ENCODE assay signal across 9 mouse cellular contexts in the genomic region with DNA sequence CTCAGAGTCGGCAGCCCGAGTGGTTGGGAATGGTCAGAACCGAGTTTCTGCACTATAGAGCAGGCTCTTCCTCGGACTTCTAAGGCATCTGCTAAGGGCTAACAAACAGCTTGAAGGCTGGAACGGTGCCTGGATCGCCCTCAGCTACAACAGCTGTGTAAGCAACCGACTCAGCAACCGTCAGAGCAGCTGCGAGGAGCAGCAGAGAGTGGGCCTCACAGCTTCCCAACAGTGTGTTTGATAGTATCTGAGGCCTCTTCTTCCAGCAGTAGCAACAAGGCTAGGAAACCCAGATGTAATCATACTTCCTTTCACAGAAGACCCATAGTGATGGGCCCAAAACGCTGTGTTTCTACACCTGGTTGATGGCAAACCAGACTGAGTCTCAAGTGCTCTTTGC. TPM values are rescaled to one million over a fixed set of nuclear protein-coding genes. Genes with fewer than 3 reads are reported as not detected.
DNase-seq lines count a peak whose midpoint lies in the region; ATAC-seq and TF ChIP-seq lines count a peak whose summit lies in the region.
"Had no signal": no experiment of that assay in that cellular context is flagged by ENCODE, and none has a peak within 500 bp of the region (broad histone marks: within the 10 kb centered on the region; RNA-seq: fewer than 3 reads in every experiment).

No protein-coding gene starts in this region.

- peak; percentile 74 for DNase-seq in urinary bladder, postnatal 14 days (ENCODE audit: low spot score)
- no peak for DNase-seq in urinary bladder, postnatal 10 days (ENCODE audit: low spot score)
- DNase-seq in hindbrain, postnatal 0 days (ENCODE audit: low spot score): peak; percentile 86
- DNase-seq in layer of hippocampus, postnatal 25 days (ENCODE audit: extremely low spot score in 1 of 2, low spot score in 1 of 2): peak; percentile 25 to 53
- peak; percentile 84 for DNase-seq in thymus, postnatal 25 days
- DNase-seq in cerebellum, adult 11 months: no peak

- H3ac ChIP-seq in myocyte (ENCODE audit: control insufficient read depth, insufficient read length): no peak overlapping the region

- H3K4me2 ChIP-seq in forebrain, embryonic 16.5 days (ENCODE audit: low read length): no peak overlapping the region
- H3K4me2 ChIP-seq in hindbrain, postnatal 0 days (ENCODE audit: low read depth, low read length): no peak overlapping the region
- H3K4me2 ChIP-seq in myocyte (ENCODE audit: low read depth): peak overlapping the region; percentile 76

- no peak for TF ChIP-seq CTCF in hindbrain, postnatal 0 days (IDR thresholded peaks at IDR 0.05; ENCODE audit: low read depth)

- no peaks in the 10 kb centered on the region for H3K27me3 ChIP-seq in forebrain, embryonic 16.5 days (replicated peaks; ENCODE audit: control insufficient read depth, insufficient read depth, low read length)
- H3K27me3 ChIP-seq in hindbrain, postnatal 0 days (ENCODE audit: insufficient read depth, low read length): no peaks in the 10 kb centered on the region
- H3K27me3 ChIP-seq in myocyte (ENCODE audit: control insufficient read depth, insufficient read depth, insufficient read length): no peaks in the 10 kb centered on the region

- H3K4me1 ChIP-seq in forebrain, embryonic 16.5 days (replicated peaks; ENCODE audit: control insufficient read depth, insufficient read depth, low read length): peaks cover 6% of the 10 kb centered on the region
- no peaks in the 10 kb centered on the region for H3K4me1 ChIP-seq in hindbrain, postnatal 0 days (ENCODE audit: insufficient read depth, low read length)

- no peaks in the 10 kb centered on the region for H3K79me2 ChIP-seq in myocyte (ENCODE audit: control insufficient read depth, insufficient read depth)

- H3K27ac ChIP-seq in forebrain, embryonic 16.5 days (ENCODE audit: low read length): 0 out of 2 replicates have a peak overlapping the region, but pooled peaks have one; percentile 12
- no peak overlapping the region for H3K27ac ChIP-seq in hindbrain, postnatal 0 days

- H3K4me3 ChIP-seq in forebrain, embryonic 16.5 days (replicated peaks; ENCODE audit: low read length): no peak overlapping the region
- H3K4me3 ChIP-seq in hindbrain, postnatal 0 days (ENCODE audit: low read length): no peak overlapping the region
- H3K4me3 ChIP-seq in myocyte: no peak overlapping the region
- H3K4me3 ChIP-seq: megakaryocyte, embryonic 14.5 days had no signal

- TF ChIP-seq POLR2A in myocyte (IDR thresholded peaks at IDR 0.05; ENCODE audit: insufficient read length, low read depth): no peak

- H3K36me3 ChIP-seq in forebrain, embryonic 16.5 days (ENCODE audit: control insufficient read depth, insufficient read depth): no peaks in the 10 kb centered on the region
- H3K36me3 ChIP-seq in hindbrain, postnatal 0 days (ENCODE audit: insufficient read depth, low read length): no peaks in the 10 kb centered on the region
- H3K36me3 ChIP-seq in myocyte (ENCODE audit: control insufficient read depth, insufficient read depth): no peaks in the 10 kb centered on the region

- no peaks in the 10 kb centered on the region for H3K9me3 ChIP-seq in forebrain, embryonic 16.5 days (ENCODE audit: control insufficient read depth, low read length)
- H3K9me3 ChIP-seq in hindbrain, postnatal 0 days (ENCODE audit: low read length): no peaks in the 10 kb centered on the region
- H3K9me3 ChIP-seq: megakaryocyte, embryonic 14.5 days had no signal

- 55% methylated on average over 10 of the region's 10 CpGs for WGBS in forebrain, embryonic 16.5 days
- 30% methylated on average over 10 of the region's 10 CpGs for WGBS in hindbrain, postnatal 0 days

- peak; percentile 67 for ATAC-seq in forebrain, embryonic 16.5 days
- ATAC-seq in hindbrain, postnatal 0 days: peak; percentile 81; the same call in 1 of the 2 replicates

- H3K9ac ChIP-seq in forebrain, embryonic 16.5 days (replicated peaks; ENCODE audit: low read depth, low read length): no peak overlapping the region
- H3K9ac ChIP-seq in hindbrain, postnatal 0 days (replicated peaks; ENCODE audit: low read length): no peak overlapping the region

TF ChIP-seq in myocyte, 11 proteins besides CTCF, POLR2A, EP300 and RAD21:
- TF ChIP-seq TCF3 (IDR thresholded peaks at IDR 0.05; ENCODE audit: insufficient read length, low read depth): peak; percentile 99
- peak; percentile 99 to 100 (median 99) for TF ChIP-seq MYOG (IDR thresholded peaks at IDR 0.05; ENCODE audit: control insufficient read depth in 1 of 3, insufficient read depth in 1 of 3, insufficient read length in 2 of 3, low read depth in 2 of 3)
- peak; percentile 99 to 100 (median 99) for TF ChIP-seq MYOD1 (IDR thresholded peaks at IDR 0.05; ENCODE audit: control insufficient read depth in 1 of 3, insufficient read length in 2 of 3, low read depth in 2 of 3)
- TF ChIP-seq SRF (IDR thresholded peaks at IDR 0.05; ENCODE audit: control insufficient read depth, insufficient read length, low read depth): no peak
- no peak for TF ChIP-seq E2F4 (IDR thresholded peaks at IDR 0.05; ENCODE audit: insufficient read depth)
- peak; percentile 37 for TF ChIP-seq MAX (IDR thresholded peaks at IDR 0.05; ENCODE audit: low read depth)
- peak; percentile 100 for TF ChIP-seq TCF12 (IDR thresholded peaks at IDR 0.05; ENCODE audit: insufficient read depth, poor library complexity, severe bottlenecking)
- TF ChIP-seq CEBPB (IDR thresholded peaks at IDR 0.05; ENCODE audit: insufficient read depth, poor library complexity, severe bottlenecking): 0 out of 2 replicates have a peak, but pooled peaks have one; percentile 17

RNA-seq across cellular contexts. Expression of a gene that starts 33.5 kb away (rescaled TPM):
- polyA plus RNA-seq in forebrain, embryonic 16.5 days (2015; fragmentation: Nextera tagmentation; extraction: Ambion mirVana): 22.7 and 24.6 TPM in 2 replicates
- 28.9 and 34.3 TPM in 2 replicates for total RNA-seq in hindbrain, postnatal 0 days (2014; rRNA removed)
- polyA plus RNA-seq in hindbrain, postnatal 0 days (2015; fragmentation: Nextera tagmentation; extraction: Ambion mirVana): 19.2 and 21.5 TPM in 2 replicates
- total RNA-seq in layer of hippocampus, postnatal 25 days (2021): 10 to 100 TPM; 20.7 to 23.9 TPM
- polyA plus RNA-seq in myocyte (2012; fragmentation: generic; extraction: Trizol): 54.5 TPM

Comparison
In these comparisons a context has a peak if more than half of its experiments do, and no peak if none do; other contexts are left out.
1. DNase-seq: peak in urinary bladder, postnatal 14 days (single experiment), hindbrain, postnatal 0 days (single experiment), layer of hippocampus, postnatal 25 days (2 of 2) and thymus, postnatal 25 days (single experiment); none in urinary bladder, postnatal 10 days (single experiment) and cerebellum, adult 11 months (single experiment).